Mouse (Mus musculus) hindbrain, embryonic 14.5 days (tissue): Measurements from ENCODE around the gene Otub1. TPM values are rescaled to one million over a fixed set of nuclear protein-coding genes. Genes with fewer than 3 reads are reported as not detected.

Source experiments
- ATAC-seq: fragments of 200-750 bp; cut with Nextera tagmentation; 2 replicates; pipeline ENCODE4 v1.8.0; 2017; ENCODE audit warnings: moderate number of reproducible peaks, mild to moderate bottlenecking, moderate TSS enrichment, moderate library complexity; ENCODE audit not compliant: low FRiP score
- DNase-seq: peaks from one replicate; pipeline ENCODE4 v3.0.0-alpha.2; 2015; ENCODE audit warnings: low spot score
- H3K27ac ChIP-seq: fragments of 300-500 bp; sonication (generic); 2 replicates; pipeline ENCODE4 v1.5.1; 2014; ENCODE audit warnings: mild to moderate bottlenecking, moderate library complexity
- H3K27me3 ChIP-seq: fragments of 300-500 bp; sonication (generic); 2 replicates; pipeline ENCODE4 v1.6.1; 2014; ENCODE audit warnings: mild to moderate bottlenecking, low read length, mixed read lengths; ENCODE audit not compliant: control insufficient read depth, insufficient read depth
- H3K36me3 ChIP-seq: fragments of 300-500 bp; sonication (generic); replicated peaks from 2 replicates; pipeline ENCODE4 v1.6.1; 2014; ENCODE audit not compliant: control insufficient read depth, insufficient read depth
- H3K4me1 ChIP-seq: fragments of 300-500 bp; sonication (generic); replicated peaks from 2 replicates; pipeline ENCODE4 v1.6.1; 2014; ENCODE audit warnings: antibody characterized with exemption, low read length, mixed read lengths; ENCODE audit not compliant: control insufficient read depth, insufficient read depth
- H3K4me2 ChIP-seq: fragments of 300-500 bp; sonication (generic); replicated peaks from 2 replicates; pipeline ENCODE4 v1.6.1; 2014; ENCODE audit warnings: mild to moderate bottlenecking, moderate library complexity
- H3K4me3 ChIP-seq: fragments of 300-500 bp; sonication (generic); replicated peaks from 2 replicates; pipeline ENCODE4 v1.5.1; 2014; ENCODE audit warnings: mild to moderate bottlenecking, low read length
- H3K9ac ChIP-seq: fragments of 300-500 bp; sonication (generic); 2 replicates; pipeline ENCODE4 v1.6.1; 2014
- H3K9me3 ChIP-seq: fragments of 300-500 bp; sonication (generic); 2 replicates; pipeline ENCODE4 v1.6.1; 2016; ENCODE audit warnings: low read length; ENCODE audit not compliant: control insufficient read depth
- WGBS: fragments of 180-500 bp; shearing (Covaris S2); extraction: QIAGEN DNeasy Blood & Tissue Kit; methylation state at CpG from one replicate; pipeline ENCODE4 v1.1.7; 2014; 5-methylcytosine and 5-hydroxymethylcytosine counted together
- polyA plus RNA-seq: library from polyadenylated mRNA; unstranded; fragments of >200 nt; fragmentation: Nextera tagmentation; extraction: Ambion mirVana; gene quantifications from 2 replicates; pipeline ENCODE4 v1.2.1, GENCODE M21; 2014

Otub1 gene
- polyA plus RNA-seq, 1 experiment from 2014 or later = 234 TPM

- Histone ChIP-seq H3K4me3 (no peak overlapping the region), H3K27ac (no peak overlapping the region), H3K27me3 (no peaks in the 10 kb centered on the region), H3K4me2 (no peak overlapping the region), H3K9ac (no peak overlapping the region), H3K9me3 (no peaks in the 10 kb centered on the region), H3K4me1 (peaks cover 7% of the 10 kb centered on the region; the same call in 1 of the 2 replicates), H3K36me3 (peaks cover 56% of the 10 kb centered on the region)
- DNase-seq (peak; percentile 77), ATAC-seq (peak; percentile 88)
- 48% methylated on average over 8 of the region's 8 CpGs for WGBS
These were observed 28.6 kb upstream of the Otub1 start for GRCm38 (mm10) chr19:7234537-7235221.

- H3K9ac ChIP-seq = no peak overlapping the region
- H3K36me3 ChIP-seq = peaks cover 63% of the 10 kb centered on the region
- no peaks in the 10 kb centered on the region for H3K4me1 ChIP-seq
- H3K27me3 ChIP-seq = no peaks in the 10 kb centered on the region
- no peak overlapping the region for H3K4me3 ChIP-seq
- H3K4me2 ChIP-seq = no peak overlapping the region
- no peak overlapping the region for H3K27ac ChIP-seq
- WGBS = 75% methylated on average over 6 of the region's 6 CpGs
- ATAC-seq (no peak), DNase-seq (no peak)
- H3K9me3 ChIP-seq = no peaks in the 10 kb centered on the region
These were observed 20.4 kb upstream of the Otub1 start for GRCm38 (mm10) chr19:7226511-7226914.

DNA sequence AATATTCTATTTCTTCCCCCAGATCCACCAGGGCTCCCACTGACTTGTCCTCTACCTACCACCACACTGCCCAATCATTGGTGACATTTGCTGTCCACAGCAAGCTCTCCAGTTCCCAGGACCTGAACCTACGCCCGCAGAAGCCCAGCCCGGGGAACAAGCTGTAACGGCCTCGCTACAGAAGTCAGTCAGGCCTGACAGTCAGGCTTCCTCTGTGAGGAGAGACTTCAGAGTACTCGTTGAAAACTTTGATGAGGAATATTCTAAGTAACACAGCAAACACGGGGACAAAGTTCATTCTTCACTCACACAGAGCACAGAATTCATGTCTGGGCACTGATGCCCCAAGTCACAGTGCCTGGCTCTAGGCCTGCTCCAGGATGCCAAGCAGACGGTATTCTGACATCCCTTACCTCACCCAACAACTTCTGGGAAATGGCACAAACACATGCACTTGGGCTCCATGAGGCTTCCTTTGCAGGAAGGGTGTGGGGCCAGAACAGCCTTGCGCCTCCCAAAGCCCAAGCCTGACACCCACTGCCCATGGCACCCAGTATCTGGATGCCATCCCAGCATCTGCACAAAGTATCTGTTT lies 19.1 kb upstream of the Otub1 start:
- Histone ChIP-seq H3K27ac (no peak overlapping the region), H3K9me3 (no peaks in the 10 kb centered on the region), H3K36me3 (peaks cover 50% of the 10 kb centered on the region), H3K27me3 (no peaks in the 10 kb centered on the region), H3K4me2 (no peak overlapping the region), H3K4me1 (no peaks in the 10 kb centered on the region), H3K9ac (no peak overlapping the region), H3K4me3 (no peak overlapping the region)
- ATAC-seq (no peak), DNase-seq (no peak)
- WGBS = 85% methylated on average over 9 of the region's 9 CpGs

- no peak overlapping the region for H3K4me3 ChIP-seq
- H3K9me3 ChIP-seq = no peaks in the 10 kb centered on the region
- no peaks in the 10 kb centered on the region for H3K27me3 ChIP-seq
- DNase-seq (no peak), ATAC-seq (no peak)
- no peaks in the 10 kb centered on the region for H3K4me1 ChIP-seq
- H3K36me3 ChIP-seq = peaks cover 40% of the 10 kb centered on the region
- H3K9ac ChIP-seq = no peak overlapping the region
- 92% methylated on average over 3 of the region's 3 CpGs for WGBS
- H3K27ac ChIP-seq = no peak overlapping the region
- H3K4me2 ChIP-seq = no peak overlapping the region
These were observed 18.1 kb upstream of the Otub1 start for GRCm38 (mm10) chr19:7224253-7224652.

DNA sequence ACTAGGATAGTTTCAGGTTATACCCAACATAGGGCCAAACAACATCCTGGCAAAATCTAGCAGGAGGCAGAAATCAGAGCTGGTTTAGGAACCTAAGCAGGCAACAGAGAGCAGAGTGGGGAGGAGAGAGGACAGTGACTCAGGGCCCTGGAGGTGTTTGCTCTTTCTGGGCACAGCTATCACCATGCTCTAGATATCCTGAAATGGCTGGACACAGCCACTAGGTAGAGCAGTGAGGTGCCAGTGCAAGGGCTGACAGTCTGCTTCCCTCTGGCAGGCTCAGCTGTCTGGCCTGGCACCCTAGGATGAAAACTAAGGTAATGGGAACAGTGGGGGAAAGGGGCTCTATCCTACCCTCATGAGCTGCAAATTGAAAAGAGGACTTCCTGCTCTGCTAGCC lies 17.4 kb upstream of the Otub1 start:
- H3K36me3 ChIP-seq = peaks cover 33% of the 10 kb centered on the region
- no peak overlapping the region for H3K4me3 ChIP-seq
- no peak for ATAC-seq
- H3K4me2 ChIP-seq = no peak overlapping the region
- H3K9ac ChIP-seq = no peak overlapping the region
- no peak for DNase-seq
- H3K4me1 ChIP-seq = no peaks in the 10 kb centered on the region
- H3K27me3 ChIP-seq = no peaks in the 10 kb centered on the region
- no peak overlapping the region for H3K27ac ChIP-seq
- H3K9me3 ChIP-seq = no peaks in the 10 kb centered on the region

- H3K36me3 ChIP-seq = peaks cover 20% of the 10 kb centered on the region
- no peak for DNase-seq
- ATAC-seq = no peak
- H3K9ac ChIP-seq = no peak overlapping the region
- no peak overlapping the region for H3K27ac ChIP-seq
- H3K4me1 ChIP-seq = 0 out of 2 replicates have a peak, but pooled peaks cover 3% of the 10 kb centered on the region
- WGBS = 85% methylated on average over 6 of the region's 6 CpGs
- H3K4me3 ChIP-seq = no peak overlapping the region
- no peaks in the 10 kb centered on the region for H3K9me3 ChIP-seq
- no peak overlapping the region for H3K4me2 ChIP-seq
- H3K27me3 ChIP-seq = no peaks in the 10 kb centered on the region
These were observed 16.1 kb upstream of the Otub1 start for GRCm38 (mm10) chr19:7222196-7222595.

DNA sequence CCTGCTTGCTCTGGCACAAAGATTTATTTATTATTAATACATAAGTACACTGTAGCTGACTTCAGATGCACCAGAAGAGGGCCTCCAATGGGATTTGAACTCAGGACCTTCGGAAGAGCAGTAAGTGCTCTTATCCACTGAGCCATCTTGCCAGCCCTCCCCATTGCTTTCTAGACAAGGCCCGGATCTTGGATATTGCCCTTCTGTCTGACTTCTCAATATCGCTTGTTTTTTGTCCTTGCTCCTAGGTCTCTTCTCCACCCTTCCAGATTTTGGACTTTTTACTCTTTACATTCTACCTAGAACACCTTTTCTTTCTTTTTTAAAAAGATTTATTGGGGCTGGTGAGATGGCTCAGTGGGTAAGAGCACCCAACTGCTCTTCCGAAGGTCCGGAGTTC lies 12.6 kb upstream of the Otub1 start:
- no peaks in the 10 kb centered on the region for H3K27me3 ChIP-seq
- ATAC-seq = no peak
- H3K9me3 ChIP-seq = no peaks in the 10 kb centered on the region
- H3K9ac ChIP-seq = no peak overlapping the region
- no peak overlapping the region for H3K4me3 ChIP-seq
- no peak for DNase-seq
- peaks cover 20% of the 10 kb centered on the region for H3K4me1 ChIP-seq
- H3K4me2 ChIP-seq = no peak overlapping the region
- no peak overlapping the region for H3K27ac ChIP-seq
- peaks cover 22% of the 10 kb centered on the region for H3K36me3 ChIP-seq
- WGBS = 95% methylated on average over 5 of the region's 5 CpGs

DNA sequence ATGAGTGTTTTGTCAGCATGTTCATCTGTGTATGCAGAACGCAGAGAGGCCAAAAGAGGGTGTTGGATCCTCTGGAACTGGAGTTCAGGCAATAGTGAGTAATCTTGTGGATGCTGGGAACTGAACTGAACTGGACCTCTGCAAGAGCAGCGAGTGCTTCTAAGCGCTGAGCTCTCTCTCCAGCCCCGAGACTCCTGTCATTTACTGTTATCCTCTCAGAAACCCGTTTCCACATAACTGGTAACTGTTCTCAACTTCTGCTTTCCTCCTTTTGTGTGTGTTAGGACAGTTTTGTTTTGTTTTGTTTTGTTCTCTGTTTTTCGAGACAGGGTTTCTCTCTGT lies 11.8 kb upstream of the Otub1 start:
- H3K4me2 ChIP-seq = peak overlapping the region; percentile 78
- peaks cover 20% of the 10 kb centered on the region for H3K4me1 ChIP-seq
- H3K9me3 ChIP-seq = no peaks in the 10 kb centered on the region
- no peak; the same call in 1 of the 2 replicates for ATAC-seq
- peak overlapping the region; percentile 68 for H3K4me3 ChIP-seq
- no peak for DNase-seq
- H3K36me3 ChIP-seq = peaks cover 22% of the 10 kb centered on the region
- WGBS = 9% methylated on average over 6 of the region's 6 CpGs
- no peaks in the 10 kb centered on the region for H3K27me3 ChIP-seq
- H3K9ac ChIP-seq = no peak overlapping the region
- H3K27ac ChIP-seq = no peak overlapping the region

DNA sequence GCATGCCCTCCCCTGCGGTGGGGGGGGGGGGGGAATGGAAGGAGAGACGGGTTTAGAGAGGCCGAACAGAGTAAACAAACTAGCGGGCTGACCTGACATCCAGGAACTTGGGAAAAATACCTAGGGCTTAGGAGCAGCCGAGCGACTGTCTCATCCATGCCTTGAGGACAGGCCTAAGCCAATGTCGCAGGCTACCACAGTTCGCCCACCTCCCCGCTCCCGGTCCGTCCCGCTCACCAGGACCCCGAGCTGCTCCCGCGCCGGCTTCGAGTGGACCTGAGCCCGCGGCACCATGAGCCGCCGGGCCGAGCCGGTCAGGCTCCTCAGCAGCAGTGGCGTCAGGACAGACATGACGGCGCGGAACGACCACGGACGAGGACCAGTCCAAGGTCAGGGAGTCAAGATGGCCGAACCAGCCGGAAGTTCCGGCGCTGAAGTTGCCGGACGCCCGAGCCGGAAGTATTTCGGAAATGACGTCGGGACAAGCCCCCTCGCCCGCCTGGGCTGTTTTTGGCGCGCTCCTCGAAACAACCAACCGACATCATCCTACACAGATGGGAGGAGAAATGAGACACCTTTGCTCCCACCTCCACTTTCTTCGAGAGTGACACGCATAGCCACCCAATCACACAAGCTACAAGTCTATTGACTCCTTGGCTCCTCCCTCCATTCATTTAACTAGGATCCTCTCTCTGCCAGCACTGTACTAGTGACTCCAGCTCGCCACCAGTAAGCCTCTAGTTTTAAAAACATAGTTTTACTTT lies 11.2 kb upstream of the Otub1 start, which contains the start of gene Cox8a:
TSS of gene Cox8a (minus strand) at position 455 of the 764 bp plus-strand sequence.
- Histone ChIP-seq H3K4me3 (peak within 1 kb of the TSS; percentile 68), H3K9me3 (no peaks in the 10 kb centered on the region), H3K36me3 (peaks cover 23% of the 10 kb centered on the region), H3K27me3 (no peaks in the 10 kb centered on the region), H3K9ac (peak within 1 kb of the TSS; percentile 77), H3K27ac (peak within 1 kb of the TSS; percentile 83), H3K4me2 (peak within 1 kb of the TSS; percentile 78), H3K4me1 (peaks cover 20% of the 10 kb centered on the region)
- WGBS = 0% methylated on average over 49 of the region's 50 CpGs
- DNase-seq = peak; percentile 96
- ATAC-seq = peak; percentile 97
